Mouse (Mus musculus): Measurements from ENCODE around the gene Sntb2.
"Not testable (repeated sequence)": the region's sequence is repeated elsewhere in the genome, so short reads cannot be mapped to it uniquely, and the experiment has no call there.

Sntb2 gene

DNA sequence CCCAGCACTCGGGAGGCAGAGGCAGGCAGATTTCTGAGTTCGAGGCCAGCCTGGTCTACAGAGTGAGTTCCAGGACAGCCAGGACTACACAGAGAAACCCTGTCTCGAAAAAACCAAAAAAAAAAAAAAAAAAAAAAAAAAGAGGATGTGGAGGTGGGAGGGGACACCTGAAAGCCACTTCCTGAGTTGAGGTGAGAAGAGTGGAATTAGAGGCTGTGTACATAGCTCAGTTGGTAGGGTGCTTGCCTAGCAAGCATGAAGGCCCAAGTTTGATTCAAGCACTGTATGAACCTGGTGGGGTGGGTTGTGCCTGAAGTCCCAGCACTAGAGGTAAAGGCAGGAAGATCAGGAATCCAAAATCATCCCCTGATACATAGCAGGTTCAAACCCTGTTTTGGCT is 38.0 kb downstream of the Sntb2 start:
- DNase-seq: not testable (repeated sequence)

- DNase-seq: no peak
Observed at GRCm38 (mm10) chr8:106974754-106975153, 39.2 kb downstream of the Sntb2 start.

- no peak for DNase-seq
Observed at GRCm38 (mm10) chr8:106975764-106976163, 40.2 kb downstream of the Sntb2 start.

GRCm38 (mm10) chr8:106976436-106976835 is 40.9 kb downstream of the Sntb2 start:
- DNase-seq: no peak

GRCm38 (mm10) chr8:106978755-106979251 is 43.3 kb downstream of the Sntb2 start:
- peak; percentile 37 for DNase-seq

DNA sequence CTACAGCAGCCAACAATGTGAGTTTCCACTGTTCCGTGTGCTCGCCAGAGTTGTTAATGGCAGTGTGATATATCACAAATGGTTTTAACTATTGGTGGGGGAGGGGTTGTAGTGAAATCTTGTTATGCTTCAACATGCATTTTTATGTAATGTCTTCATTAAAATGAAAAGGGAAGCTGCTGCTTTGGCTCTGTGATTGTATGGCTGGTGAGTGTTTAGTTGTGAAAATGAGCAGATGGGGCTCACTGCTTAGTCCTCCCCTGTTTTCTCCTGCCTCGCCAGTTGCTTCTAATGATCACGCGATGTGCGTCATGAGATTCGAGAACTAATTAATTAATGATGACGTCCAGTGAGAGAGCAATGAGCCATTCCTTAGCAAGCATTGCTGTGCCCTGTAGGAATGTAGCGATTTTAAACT is 49.9 kb downstream of the Sntb2 start:
- DNase-seq: no peak

- DNase-seq: no peak
Observed at GRCm38 (mm10) chr8:106985951-106986350, 50.4 kb downstream of the Sntb2 start.

DNA sequence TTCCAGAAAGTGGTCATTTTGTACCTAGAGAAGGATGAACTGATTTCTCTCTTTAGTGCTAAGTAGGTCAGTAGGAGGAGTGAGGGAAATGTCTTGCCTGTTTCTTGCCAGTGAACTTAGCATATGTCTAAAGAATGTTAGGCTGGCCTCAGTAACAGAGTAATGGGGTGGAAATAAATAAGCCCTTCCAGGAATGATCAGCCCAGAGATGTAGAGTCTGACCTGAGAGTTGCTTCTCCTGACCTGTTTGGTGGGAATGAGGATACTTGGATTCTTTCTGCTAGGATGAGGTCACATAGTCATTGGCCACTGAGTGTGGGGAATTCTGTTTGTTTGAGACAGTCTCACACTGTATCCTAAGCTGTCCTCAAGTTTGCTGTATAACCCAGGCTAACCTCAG is 52.0 kb downstream of the Sntb2 start:
- DNase-seq: no peak

DNA sequence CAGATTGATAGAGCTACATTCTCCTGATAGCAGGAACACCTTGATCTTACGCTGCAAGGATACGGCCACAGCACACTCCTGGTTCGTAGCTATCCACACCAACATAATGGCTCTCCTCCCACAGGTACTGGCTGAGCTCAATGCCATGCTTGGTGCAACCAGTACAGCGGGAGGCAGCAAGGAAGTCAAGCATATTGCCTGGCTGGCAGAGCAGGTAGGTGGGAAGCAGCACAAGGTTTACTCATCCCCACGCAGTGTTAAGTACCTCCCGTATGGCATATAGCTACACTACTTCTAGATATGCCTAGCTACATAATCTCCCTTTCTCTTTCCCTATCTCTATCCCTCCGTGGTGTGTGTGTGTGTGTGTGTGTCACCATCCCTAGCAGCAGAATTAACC is 55.8 kb downstream of the Sntb2 start:
- no peak for DNase-seq

- peak in 1 of 2 experiments; percentile 13 for DNase-seq
Observed at GRCm38 (mm10) chr8:106996339-106996738, 60.8 kb downstream of the Sntb2 start.

GRCm38 (mm10) chr8:106997416-106997815 is 61.9 kb downstream of the Sntb2 start:
- no peak for DNase-seq

GRCm38 (mm10) chr8:106999068-106999467 is 63.5 kb downstream of the Sntb2 start:
- DNase-seq: peak; percentile 18 to 46

GRCm38 (mm10) chr8:107002532-107002931 is 67.0 kb downstream of the Sntb2 start:
- DNase-seq: peak; percentile 93 to 98

- DNase-seq: no peak
Observed at GRCm38 (mm10) chr8:107007795-107008194, 72.2 kb downstream of the Sntb2 start.

- no peak for DNase-seq
Observed at GRCm38 (mm10) chr8:107012666-107013065, 77.1 kb downstream of the Sntb2 start.

- no peak for DNase-seq
Observed at GRCm38 (mm10) chr8:107014915-107015314, 79.4 kb downstream of the Sntb2 start.

DNA sequence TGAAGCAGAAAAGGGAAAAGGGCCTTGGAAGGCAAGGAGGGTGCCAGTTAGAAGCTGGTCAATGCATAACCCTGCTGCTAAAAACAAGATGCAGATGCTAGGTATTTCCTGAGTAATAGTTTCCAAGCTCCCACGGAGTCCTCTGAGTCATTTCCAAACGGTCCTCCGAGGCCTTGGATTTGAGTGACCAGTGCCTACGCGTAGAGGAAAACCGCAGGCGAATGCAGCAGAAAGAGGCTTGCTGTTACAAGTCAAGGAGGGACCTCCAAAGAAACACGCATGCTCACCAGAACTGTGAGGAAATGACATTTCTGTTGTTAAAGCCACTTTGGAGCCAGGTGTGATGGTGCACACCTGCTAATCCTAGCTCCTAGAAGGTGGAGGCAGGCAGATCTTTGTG is 87.9 kb downstream of the Sntb2 start:
- no peak for DNase-seq

DNA sequence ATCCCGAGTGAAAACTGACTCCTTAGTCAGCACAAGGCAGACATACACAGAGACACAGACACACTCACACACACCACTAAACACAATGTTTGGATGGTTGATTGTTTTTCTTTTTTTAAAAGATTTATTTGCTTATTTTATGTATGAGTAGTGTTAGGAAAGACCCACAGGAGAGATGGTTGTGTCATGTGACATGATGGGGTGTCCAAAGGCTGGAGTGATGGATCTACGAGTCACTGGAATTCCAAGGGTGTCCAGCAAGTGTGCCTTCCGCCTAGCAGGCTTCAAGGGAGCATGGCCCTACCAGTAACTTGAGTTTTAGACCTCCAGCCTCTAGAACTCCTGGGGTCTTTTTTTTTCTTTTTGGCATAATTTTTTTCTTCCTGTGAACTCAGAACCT is 93.8 kb downstream of the Sntb2 start:
- DNase-seq: no peak

- DNase-seq: no peak
Observed at GRCm38 (mm10) chr8:107030058-107030457, 94.5 kb downstream of the Sntb2 start.

GRCm38 (mm10) chr8:107030650-107031576 is 95.4 kb downstream of the Sntb2 start, which contains the start of gene Vps4a:
TSS of gene Vps4a (plus strand) at chr8:107031222.
- peak; percentile 98 for DNase-seq

- DNase-seq: peak in 1 of 2 experiments; percentile 35
Observed at GRCm38 (mm10) chr8:107031577-107032090, 96.1 kb downstream of the Sntb2 start.

DNA sequence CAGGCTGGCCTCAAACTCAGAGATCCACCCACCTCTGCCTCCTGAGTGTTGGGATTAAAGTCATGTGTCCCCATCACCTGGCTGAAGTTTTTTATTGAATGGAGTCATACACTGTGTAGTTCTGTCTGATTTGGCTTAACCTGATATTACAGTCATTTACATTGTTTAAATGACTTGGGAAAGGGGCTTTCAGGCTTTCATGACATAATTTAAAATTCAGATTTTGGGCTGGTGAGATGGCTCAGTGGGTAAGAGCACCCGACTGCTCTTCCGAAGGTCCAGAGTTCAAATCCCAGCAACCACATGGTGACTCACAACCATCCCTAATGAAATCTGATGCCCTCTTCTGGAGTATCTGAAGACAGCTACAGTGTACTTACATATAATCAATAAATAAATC is 98.1 kb downstream of the Sntb2 start:
- DNase-seq: not testable (repeated sequence)

- DNase-seq: peak; percentile 38 to 45
Observed at GRCm38 (mm10) chr8:107035641-107036040, 100.1 kb downstream of the Sntb2 start.

DNA sequence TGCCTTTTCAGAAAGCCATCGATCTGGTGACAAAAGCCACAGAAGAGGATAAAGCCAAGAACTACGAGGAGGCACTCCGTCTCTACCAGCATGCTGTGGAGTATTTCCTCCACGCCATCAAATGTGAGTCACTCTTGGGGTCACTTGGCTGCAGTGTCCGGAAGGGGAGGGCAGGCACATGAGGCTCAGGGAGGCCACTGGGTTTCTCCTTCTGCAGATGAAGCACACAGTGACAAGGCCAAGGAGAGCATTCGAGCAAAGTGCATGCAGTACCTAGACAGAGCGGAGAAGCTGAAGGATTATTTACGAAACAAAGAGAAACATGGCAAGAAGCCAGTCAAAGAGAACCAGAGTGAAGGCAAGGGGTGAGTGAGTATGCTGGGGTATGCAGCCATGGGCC is 101.1 kb downstream of the Sntb2 start:
- no peak for DNase-seq

Measured in cerebellum, postnatal 14 days (tissue).